Mouse (Mus musculus) neural tube, embryonic 11.5 days (tissue): ENCODE results near the gene Olfr1302. TPM values are rescaled to one million over a fixed set of nuclear protein-coding genes. Genes with fewer than 3 reads are reported as not detected.

Experiments used
- ATAC-seq: fragments of 200-750 bp; cut with Nextera tagmentation; 2 replicates; pipeline ENCODE4 v1.8.0; 2017; ENCODE audit warnings: moderate number of reproducible peaks, mild to moderate bottlenecking, moderate TSS enrichment, moderate library complexity; ENCODE audit not compliant: insufficient read depth, low FRiP score, low TSS enrichment
- DNase-seq: peaks from one replicate; pipeline ENCODE4 v3.0.0-alpha.2; 2015; ENCODE audit warnings: low spot score
- H3K27ac ChIP-seq: fragments of 300-500 bp; sonication (generic); 2 replicates; pipeline ENCODE4 v1.5.1; 2014; ENCODE audit warnings: low read depth, mild to moderate bottlenecking, low read length
- H3K27me3 ChIP-seq: fragments of 300-500 bp; sonication (generic); 2 replicates; pipeline ENCODE4 v1.6.1; 2014; ENCODE audit warnings: mild to moderate bottlenecking, low read length, mixed read lengths; ENCODE audit not compliant: control insufficient read depth, insufficient read depth
- H3K36me3 ChIP-seq: fragments of 300-500 bp; sonication (generic); 2 replicates; pipeline ENCODE4 v1.6.1; 2014; ENCODE audit warnings: mild to moderate bottlenecking, low read length, moderate library complexity, mixed read lengths; ENCODE audit not compliant: control insufficient read depth, insufficient read depth
- H3K4me1 ChIP-seq: fragments of 300-500 bp; sonication (generic); 2 replicates; pipeline ENCODE4 v1.6.1; 2014; ENCODE audit warnings: low read length, mixed read lengths; ENCODE audit not compliant: control insufficient read depth, insufficient read depth
- H3K4me2 ChIP-seq: fragments of 300-500 bp; sonication (generic); 2 replicates; pipeline ENCODE4 v1.6.1; 2014; ENCODE audit warnings: low read depth, mild to moderate bottlenecking, moderate library complexity
- H3K4me3 ChIP-seq: fragments of 300-500 bp; sonication (generic); 2 replicates; pipeline ENCODE4 v1.5.1; 2014; ENCODE audit warnings: low read depth, low read length
- H3K9ac ChIP-seq: fragments of 300-500 bp; sonication (generic); 2 replicates; pipeline ENCODE4 v1.6.1; 2014; ENCODE audit warnings: mild to moderate bottlenecking, low read length
- H3K9me3 ChIP-seq: fragments of 300-500 bp; sonication (generic); 2 replicates; pipeline ENCODE4 v1.6.1; 2016; ENCODE audit warnings: low read length; ENCODE audit not compliant: control insufficient read depth
- WGBS: fragments of 180-500 bp; shearing (Covaris S2); extraction: QIAGEN DNeasy Blood & Tissue Kit; methylation state at CpG from one replicate; pipeline ENCODE4 v1.1.7; 2014; 5-methylcytosine and 5-hydroxymethylcytosine counted together
- polyA plus RNA-seq: library from polyadenylated mRNA; unstranded; fragments of >200 nt; fragmentation: Nextera tagmentation; extraction: Ambion mirVana; gene quantifications from 2 replicates; pipeline ENCODE4 v1.2.1, GENCODE M21; 2014

Gene Olfr1302
- not detected in 2 replicates for polyA plus RNA-seq

DNA sequence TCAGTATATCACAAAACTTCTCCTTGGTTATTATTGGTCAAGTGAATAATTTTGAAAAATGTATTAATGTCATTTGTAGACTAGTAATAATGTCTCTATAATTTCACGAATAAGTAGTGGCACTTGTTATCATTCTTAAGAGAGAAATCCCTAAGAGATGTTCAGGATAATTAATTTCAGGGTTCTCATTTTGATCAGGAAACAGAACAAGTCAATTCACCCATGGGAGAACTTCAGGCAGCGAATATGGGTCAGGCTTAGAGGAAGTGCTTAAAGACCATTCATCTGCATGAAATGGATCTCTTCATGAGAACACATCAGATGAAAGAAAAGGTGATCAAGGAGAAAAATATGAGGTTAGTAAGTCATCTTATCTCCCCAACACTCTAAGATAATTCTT is at the start of gene Olfr1302:
Gene Olfr1302 (plus strand): TSS at position 301 of the 400 bp plus-strand sequence.
- no peaks in the 10 kb centered on the region for H3K36me3 ChIP-seq

GRCm38 (mm10) chr2:111750706-111751105 is 26.5 kb upstream of the Olfr1302 start, which contains the start of gene Olfr1301:
Gene Olfr1301 (plus strand): TSS chr2:111751006.
- H3K27me3 ChIP-seq: no peaks in the 10 kb centered on the region
- H3K9me3 ChIP-seq: no peaks in the 10 kb centered on the region
- ATAC-seq: no peak
- no peak within 1 kb of the TSS for H3K27ac ChIP-seq
- no peak within 1 kb of the TSS for H3K4me3 ChIP-seq
- no peaks in the 10 kb centered on the region for H3K4me1 ChIP-seq
- no peak within 1 kb of the TSS for H3K9ac ChIP-seq
- DNase-seq: no peak
- no peak within 1 kb of the TSS for H3K4me2 ChIP-seq
- WGBS: 83% methylated on average over 3 of the region's 3 CpGs
- no peaks in the 10 kb centered on the region for H3K36me3 ChIP-seq

More for the DNA sequence above, at the start of gene Olfr1302:
- Histone ChIP-seq H3K9me3 (no peaks in the 10 kb centered on the region), H3K27me3 (no peaks in the 10 kb centered on the region), H3K27ac (no peak within 1 kb of the TSS), H3K4me1 (no peaks in the 10 kb centered on the region), H3K4me2 (no peak within 1 kb of the TSS), H3K9ac (no peak within 1 kb of the TSS), H3K4me3 (no peak within 1 kb of the TSS)
- 87% methylated on average over 2 of the region's 2 CpGs for WGBS
- no peak for DNase-seq
- ATAC-seq: no peak

- Histone ChIP-seq H3K9me3 (no peaks in the 10 kb centered on the region), H3K4me3 (no peak overlapping the region), H3K36me3 (no peaks in the 10 kb centered on the region), H3K27ac (no peak overlapping the region), H3K4me1 (no peaks in the 10 kb centered on the region), H3K9ac (no peak overlapping the region), H3K27me3 (no peaks in the 10 kb centered on the region), H3K4me2 (no peak overlapping the region)
- DNase-seq: no peak
- ATAC-seq: no peak
Measured at GRCm38 (mm10) chr2:111812936-111813335, 35.7 kb downstream of the Olfr1302 start.

DNA sequence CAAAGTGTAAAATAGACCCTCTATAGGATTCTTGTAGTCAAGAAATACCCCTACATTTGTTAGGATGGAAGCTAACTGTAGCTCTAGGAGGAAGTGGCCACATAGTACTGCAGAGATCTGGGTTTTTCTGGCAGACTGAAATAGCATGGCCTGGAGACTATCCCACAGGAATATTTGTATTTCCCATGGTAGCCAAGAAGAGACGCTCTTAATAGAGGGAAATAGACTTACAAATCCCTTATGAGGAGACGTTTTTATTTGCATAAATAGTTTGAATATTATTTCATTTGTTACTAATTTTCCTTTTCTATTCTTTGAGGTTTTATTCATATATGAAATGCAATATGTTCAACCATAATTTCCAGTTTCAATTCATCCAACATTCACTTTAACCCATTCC is 43.0 kb downstream of the Olfr1302 start, which contains the start of gene Olfr1303:
Gene Olfr1303 (minus strand): TSS at position 101 of the 400 bp plus-strand sequence.
- Histone ChIP-seq H3K9ac (no peak within 1 kb of the TSS), H3K9me3 (no peaks in the 10 kb centered on the region), H3K4me2 (no peak within 1 kb of the TSS), H3K27ac (no peak within 1 kb of the TSS), H3K4me3 (no peak within 1 kb of the TSS), H3K4me1 (no peaks in the 10 kb centered on the region), H3K27me3 (no peaks in the 10 kb centered on the region), H3K36me3 (no peaks in the 10 kb centered on the region)
- DNase-seq: no peak
- 87% methylated on average over 2 of the region's 2 CpGs for WGBS
- no peak for ATAC-seq

Other genes with a start within 250 kb of the Olfr1302 start
- gene Olfr1294, start 237.1 kb upstream of the Olfr1302 start, polyA plus RNA-seq: not detected in 2 replicates
- not detected in 2 replicates for gene Olfr1295, start 207.7 kb upstream of the Olfr1302 start, polyA plus RNA-seq
- not detected in 2 replicates for gene Olfr1297, start 150.9 kb upstream of the Olfr1302 start, polyA plus RNA-seq
- not detected in 2 replicates for gene Olfr1298, start 128.2 kb upstream of the Olfr1302 start, polyA plus RNA-seq
- not detected in 2 replicates for gene Olfr1299, start 116.0 kb upstream of the Olfr1302 start, polyA plus RNA-seq
- not detected in 2 replicates for gene Olfr1301, start 26.4 kb upstream of the Olfr1302 start, polyA plus RNA-seq
- not detected in 2 replicates for gene Olfr1303, start 42.9 kb downstream of the Olfr1302 start, polyA plus RNA-seq
- gene Olfr1305, start 99.7 kb downstream of the Olfr1302 start, polyA plus RNA-seq: not detected in 2 replicates
- not detected in 2 replicates for gene Olfr1306, start 138.8 kb downstream of the Olfr1302 start, polyA plus RNA-seq
- gene Olfr1307, start 172.0 kb downstream of the Olfr1302 start, polyA plus RNA-seq: not detected in 2 replicates
- not detected in 2 replicates for gene Olfr1308, start 187.5 kb downstream of the Olfr1302 start, polyA plus RNA-seq
- not detected in 2 replicates for gene Olfr1309, start 212.9 kb downstream of the Olfr1302 start, polyA plus RNA-seq
- gene Olfr1310, start 235.3 kb downstream of the Olfr1302 start, polyA plus RNA-seq: not detected in 2 replicates
- gene Olfr1311, start 247.0 kb downstream of the Olfr1302 start, polyA plus RNA-seq: not detected in 2 replicates